Mouse (Mus musculus) heart, adult 10 weeks (tissue): Measurements from ENCODE around the gene Gm8246. TPM values are rescaled to one million over a fixed set of nuclear protein-coding genes. Genes with fewer than 3 reads are reported as not detected.

Experiments used
- polyA plus RNA-seq: library from polyadenylated mRNA; stranded (reverse); fragments of 350-450 nt; fragmentation: Illumina TruSeq; extraction: RNeasy Lipid Tissue Mini Kit (QIAGEN cat#74804); gene quantifications from one replicate; pipeline ENCODE4 v1.2.3, GENCODE M21; 2014; ENCODE audit warnings: low read depth, low replicate concordance

The Gm8246 gene
- polyA plus RNA-seq = not detected

GRCm38 (mm10) chr14:5477730-5478129 lies at the start of gene Gm8246:
TSS of gene Gm8246 (minus strand) at chr14:5477830.

GRCm38 (mm10) chr14:5501374-5501773 lies 23.7 kb upstream of the Gm8246 start, which contains the start of gene Gm3488:
TSS of gene Gm3488 (plus strand) at chr14:5501674.

DNA sequence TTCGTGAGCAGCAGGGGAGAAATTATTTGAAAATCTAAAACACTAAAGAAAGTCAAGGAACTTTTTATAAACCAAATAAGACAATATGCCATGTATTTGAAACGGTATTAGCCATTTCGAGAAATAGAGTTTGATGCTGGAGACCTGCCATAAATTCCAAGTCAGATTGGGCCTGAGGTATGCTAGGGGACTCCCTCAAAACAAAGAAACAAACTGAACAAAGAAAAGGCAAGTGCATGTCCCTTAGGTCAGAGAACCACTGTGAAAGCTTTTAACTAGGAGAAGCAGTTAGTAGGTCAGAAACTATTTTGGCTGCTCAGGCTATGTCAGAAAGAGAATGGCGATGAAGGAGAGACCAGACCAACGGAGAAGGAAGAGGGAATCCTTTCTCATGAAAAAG lies 6.3 kb upstream of the Gm8246 start, which contains the start of gene Gm3187:
Gene Gm3187 (plus strand): TSS at position 301 of the 400 bp plus-strand sequence.

DNA sequence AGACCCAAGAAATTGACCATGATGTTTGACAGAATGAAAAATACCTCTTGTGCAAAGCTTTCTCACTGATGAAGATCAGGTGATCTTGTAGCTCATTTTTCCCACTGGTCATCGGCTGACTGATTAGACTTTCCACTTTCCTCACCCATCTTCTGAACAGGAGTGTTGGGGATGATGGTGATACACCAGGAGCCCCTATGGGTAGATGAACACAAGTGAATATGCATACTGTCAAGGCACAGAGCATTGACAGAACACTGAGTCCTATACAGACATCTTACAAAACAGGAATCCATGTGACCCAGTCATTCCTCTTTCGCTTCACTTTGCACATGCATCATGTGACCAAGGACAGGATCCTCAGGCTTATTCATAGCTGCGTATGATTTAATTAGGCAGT lies 22.3 kb downstream of the Gm8246 start, which contains the start of gene Gm3194:
Gene Gm3194 (minus strand): TSS at position 101 of the 400 bp plus-strand sequence.

Other genes starting within 250 kb of the Gm8246 start
- gene Gm3526, start 217.2 kb downstream of the Gm8246 start, polyA plus RNA-seq = not detected
- gene Gm3542, start 142.9 kb downstream of the Gm8246 start, polyA plus RNA-seq = not detected
- 0.31 TPM for gene Gm3500, start 88.8 kb downstream of the Gm8246 start, polyA plus RNA-seq
- gene Gm3194, start 22.4 kb downstream of the Gm8246 start, polyA plus RNA-seq = not detected
- gene Gm3187, start 6.4 kb upstream of the Gm8246 start, polyA plus RNA-seq = not detected
- gene Gm3488, start 23.8 kb upstream of the Gm8246 start, polyA plus RNA-seq = 0.65 TPM
- gene Gm3532, start 60.7 kb upstream of the Gm8246 start, polyA plus RNA-seq = not detected
- gene Gm8265, start 155.2 kb upstream of the Gm8246 start, polyA plus RNA-seq = not detected
- not detected for gene Gm9603, start 209.6 kb upstream of the Gm8246 start, polyA plus RNA-seq